Mouse (Mus musculus): ENCODE data around the gene Hnf1a.

Gene Hnf1a

DNA sequence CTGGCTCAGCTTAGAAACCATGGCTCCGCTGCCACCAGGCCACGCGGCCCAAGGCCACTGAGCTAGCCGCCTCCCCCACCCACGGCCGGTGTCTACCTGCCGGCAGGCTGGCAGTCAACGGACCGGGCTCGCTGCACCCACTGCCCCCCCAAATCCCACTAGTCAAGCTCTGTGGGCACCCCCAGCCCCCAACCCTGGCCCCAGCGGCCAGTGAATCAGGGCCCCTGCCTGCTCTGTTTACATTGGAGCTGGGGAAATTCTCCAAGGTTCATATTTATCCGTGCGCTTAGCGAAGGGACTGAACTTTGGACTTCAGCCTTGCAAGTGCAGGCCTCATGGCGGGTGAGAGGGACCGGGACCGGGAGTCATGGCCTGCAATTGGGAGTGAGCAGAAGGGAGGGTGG, at the start of gene Hnf1a:
Gene Hnf1a (minus strand): TSS at position 271 of the 404 bp plus-strand sequence.
- peak; percentile 77 for DNase-seq

DNA sequence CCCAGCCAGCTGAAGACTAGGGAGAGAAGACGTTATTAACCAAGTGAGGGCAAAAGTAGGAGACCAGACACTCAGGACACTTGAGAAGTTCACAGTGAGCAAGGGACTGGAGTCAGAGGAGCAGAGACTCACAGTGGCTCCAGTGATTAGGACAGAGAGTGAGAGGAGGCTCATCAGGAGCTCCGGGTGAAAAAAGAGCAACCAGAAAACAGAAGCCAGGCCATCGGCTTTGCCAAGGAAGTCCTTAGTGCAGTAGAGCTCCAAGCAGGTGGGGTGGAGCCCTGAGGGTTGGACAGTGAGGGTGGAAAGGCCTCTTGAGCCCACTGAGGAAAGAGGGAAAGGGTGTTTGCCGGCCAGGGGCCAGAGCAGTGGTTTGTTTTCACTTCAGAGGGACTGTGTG, 47.9 kb upstream of the Hnf1a start:
- DNase-seq, result no peak

DNA sequence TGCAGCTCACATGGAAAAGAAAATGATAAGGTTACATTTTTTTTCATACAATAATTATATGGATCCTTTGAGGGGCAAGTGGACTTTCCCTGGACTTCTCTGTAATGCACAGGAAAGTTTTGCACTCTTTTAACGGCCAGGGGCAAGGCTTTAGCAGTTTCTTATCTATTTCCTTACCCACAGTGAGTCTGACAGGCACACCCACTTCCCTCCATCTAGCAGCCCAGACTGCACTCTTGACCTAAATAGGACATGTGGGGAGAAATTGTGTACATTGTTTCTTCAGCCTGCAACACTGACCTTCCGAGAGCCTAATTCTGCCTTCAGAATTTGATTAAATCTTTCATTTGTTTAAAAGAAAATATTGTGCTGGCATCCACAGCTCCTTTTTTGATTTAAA, 47.4 kb upstream of the Hnf1a start:
- DNase-seq, result no peak

DNA sequence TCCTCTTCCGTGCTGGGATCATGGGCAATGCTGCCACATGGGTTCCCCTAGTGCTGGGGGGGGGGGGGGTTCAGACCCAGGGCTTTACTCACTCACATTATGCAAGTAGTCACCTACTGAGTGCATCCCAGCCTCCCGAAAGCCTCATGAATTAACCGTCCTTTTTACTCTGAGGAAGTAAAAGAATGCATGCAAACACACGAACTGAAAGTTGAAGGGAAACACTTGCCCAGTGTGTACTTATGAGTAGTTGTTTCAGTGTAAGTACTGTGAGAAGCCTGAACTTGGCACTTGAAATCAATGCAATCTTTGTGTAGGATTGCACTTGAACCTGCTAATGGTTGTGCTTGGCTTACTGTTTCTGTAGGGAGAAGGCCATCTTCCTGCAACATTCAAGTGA, 44.2 kb upstream of the Hnf1a start:
- DNase-seq, result no peak

DNA sequence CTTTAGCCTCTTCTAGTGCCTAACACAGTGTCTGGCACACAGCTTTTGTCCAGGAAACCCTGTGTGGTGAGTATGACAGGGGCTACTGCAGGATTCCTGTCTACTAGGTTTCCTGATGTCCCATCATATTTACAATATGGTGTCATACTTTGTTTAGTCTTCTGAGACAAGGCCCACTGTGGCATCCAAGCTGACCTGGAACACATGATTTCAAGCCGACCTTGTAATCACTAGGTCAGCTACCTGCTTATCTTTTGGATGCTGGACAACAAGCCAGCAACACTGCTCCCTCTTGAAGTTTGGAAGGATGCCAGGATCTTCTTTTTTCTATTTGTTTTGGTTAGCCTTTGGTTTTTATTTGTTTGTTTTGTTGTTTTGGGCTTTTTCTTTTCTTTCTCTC, 43.7 kb upstream of the Hnf1a start:
- DNase-seq, result peak; percentile 18

DNA sequence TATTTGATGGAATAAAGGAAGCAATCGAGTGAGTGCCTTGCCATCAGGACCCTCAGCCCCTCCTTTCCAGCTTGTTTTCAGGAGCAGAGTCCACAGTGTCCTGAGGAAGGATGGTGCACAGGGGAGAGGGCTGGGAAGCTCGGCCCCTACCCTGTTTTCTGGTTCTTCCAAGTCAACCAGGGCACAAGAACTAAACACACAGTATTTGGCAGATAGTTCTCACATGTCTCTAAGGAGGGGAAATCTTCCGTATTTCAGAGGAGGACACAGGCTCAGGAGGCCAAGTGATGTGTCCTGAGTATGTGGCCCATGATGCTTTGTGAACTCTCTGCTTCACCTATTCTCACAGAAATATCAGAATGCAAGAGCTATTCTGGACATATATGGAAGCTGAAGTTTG, 42.5 kb upstream of the Hnf1a start:
- no peak for DNase-seq

DNA sequence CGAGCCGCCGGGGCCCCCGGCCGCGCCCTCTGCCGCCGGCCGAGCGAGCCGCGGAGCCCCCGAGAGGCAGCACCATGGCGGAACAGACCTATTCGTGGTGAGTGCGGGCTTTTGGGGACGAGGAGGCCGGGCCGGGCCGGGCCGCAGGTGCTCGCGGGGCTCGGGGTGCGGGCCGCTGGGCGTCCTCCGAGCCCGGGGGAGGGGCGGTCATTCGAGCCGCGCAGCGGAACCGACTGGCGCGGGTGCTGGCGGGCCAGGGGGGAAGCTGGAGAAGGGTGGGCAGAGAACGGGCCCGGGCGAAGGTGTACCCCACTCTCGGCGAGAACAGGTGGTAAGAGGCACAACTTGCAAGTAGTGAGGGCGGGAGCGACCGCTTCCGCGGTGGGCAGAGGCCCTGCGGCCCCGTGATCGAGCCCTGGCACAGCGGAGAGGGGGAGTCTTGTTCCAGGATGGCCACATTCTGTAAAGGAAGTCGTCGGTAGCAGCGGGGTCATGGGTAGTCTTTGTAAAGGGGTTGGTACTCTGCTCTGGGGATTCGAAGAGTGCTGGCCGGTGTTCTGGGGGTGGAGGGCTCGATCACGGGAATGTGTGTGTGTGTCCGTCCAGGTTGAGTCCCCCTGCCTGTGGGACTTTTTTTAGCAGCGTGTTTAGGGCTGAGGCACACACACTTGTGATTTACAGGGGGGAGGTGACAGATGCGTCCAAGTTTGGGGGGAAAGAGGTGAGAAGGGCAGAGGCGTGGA, 40.8 kb upstream of the Hnf1a start:
- DNase-seq, result peak; percentile 64

DNA sequence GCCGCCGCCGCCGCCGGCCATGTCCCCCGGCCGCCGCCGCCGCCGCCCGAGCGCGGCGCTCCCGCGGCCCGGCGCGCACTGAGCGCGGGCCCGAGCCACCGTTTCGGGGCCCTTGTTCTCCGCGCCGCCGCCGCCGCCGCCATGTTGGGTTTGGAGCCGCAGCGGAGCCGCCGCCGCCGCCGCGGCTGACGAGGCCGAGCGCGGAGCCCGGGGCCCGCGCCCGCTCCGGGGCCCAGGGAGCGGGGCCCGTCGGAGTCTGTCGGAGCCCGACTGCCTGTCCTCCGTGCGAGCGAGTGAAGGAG, 40.3 kb upstream of the Hnf1a start:
- no peak for DNase-seq

DNA sequence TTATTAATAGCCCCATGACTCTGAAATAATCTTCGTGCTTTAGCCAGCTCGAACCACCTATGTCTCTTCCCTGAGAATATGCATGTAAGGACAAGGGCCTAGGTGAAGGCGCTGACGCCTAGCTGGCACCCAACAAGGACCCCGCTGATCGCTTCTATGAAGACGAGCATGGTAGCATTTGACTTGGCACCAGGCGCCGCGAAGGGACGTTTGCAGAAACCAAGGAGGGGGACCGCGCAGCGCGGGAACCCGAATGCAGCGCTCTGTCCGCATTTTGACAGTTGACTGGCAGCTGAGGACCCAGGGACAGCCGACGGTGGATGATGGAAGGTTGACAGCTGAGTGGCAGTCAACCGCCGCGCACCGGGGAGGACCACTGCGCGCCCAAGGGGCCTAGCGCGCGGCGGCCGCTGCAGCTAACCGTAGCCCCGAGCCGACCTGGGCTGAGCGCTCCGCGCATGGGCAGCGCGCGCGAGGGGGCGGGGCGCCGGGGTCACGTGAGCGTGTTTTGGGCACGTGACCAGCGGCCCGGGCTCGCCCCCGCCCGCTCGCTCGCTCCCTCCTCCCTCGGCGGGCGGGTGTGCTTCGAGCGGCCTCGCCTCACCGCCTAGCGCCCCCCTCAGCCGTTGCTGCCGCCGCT, 39.8 kb upstream of the Hnf1a start, which contains the start of gene Sppl3:
Gene Sppl3 (plus strand): TSS at position 561 of the 640 bp plus-strand sequence.
- peak; percentile 94 for DNase-seq

DNA sequence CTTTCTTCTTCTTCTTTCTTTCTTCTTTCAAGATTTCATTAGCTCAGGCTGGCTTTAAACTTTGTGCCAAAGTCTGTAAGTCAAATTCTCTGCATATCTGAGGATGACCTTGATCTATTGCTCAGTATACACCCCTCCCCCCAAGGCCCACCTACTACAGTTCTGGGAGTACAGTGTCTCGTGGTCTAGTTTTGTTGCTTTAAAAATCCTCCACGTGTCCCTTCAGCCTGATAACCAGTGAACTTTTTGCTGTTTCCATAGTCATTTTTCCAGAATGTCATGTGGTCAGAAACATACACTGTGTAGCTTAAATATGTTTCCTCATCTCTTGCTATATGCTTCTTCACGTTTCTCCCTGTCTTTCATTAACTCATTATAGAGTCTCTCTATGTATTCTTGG, 39.1 kb upstream of the Hnf1a start:
- DNase-seq, result no peak

DNA sequence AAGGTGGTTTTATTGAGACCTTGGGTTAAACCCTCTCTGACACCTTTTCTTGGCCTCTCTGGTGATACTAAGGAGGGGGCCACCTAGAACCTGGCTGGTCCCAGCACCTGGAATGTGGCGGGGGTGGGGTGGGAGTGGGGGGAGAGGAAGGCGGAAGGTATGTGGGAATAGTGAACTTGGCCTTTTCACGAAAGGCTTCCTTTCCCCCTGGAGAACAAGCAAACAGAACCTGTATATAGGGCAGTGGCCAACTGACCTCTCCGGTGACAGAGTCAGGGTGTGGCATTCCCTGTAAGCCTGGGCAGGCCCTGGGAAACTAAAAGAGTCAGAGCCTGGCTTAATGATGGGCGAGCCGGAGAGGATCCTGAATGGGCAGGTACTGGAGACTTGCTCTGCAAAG, 38.2 kb upstream of the Hnf1a start:
- no peak for DNase-seq

DNA sequence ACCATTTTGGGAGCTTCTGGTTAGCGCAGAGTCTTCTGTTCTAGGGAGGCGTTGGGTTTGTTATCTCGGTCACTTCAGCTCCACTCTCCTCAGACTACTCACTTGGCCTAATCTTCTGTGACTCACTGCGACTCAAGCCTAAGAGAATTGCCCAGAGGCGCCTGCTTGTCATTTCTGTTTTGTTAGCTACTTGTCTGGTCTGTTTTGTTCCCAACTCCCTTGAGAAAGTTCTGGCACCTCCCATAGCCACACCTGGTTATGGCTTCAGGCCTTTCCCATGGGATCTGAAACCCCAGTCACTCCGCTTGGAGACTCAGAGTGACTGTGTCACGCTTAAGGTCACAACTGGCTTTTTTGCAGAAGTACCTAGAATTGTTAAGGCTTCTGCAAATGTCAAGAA, 37.4 kb upstream of the Hnf1a start:
- no peak for DNase-seq

DNA sequence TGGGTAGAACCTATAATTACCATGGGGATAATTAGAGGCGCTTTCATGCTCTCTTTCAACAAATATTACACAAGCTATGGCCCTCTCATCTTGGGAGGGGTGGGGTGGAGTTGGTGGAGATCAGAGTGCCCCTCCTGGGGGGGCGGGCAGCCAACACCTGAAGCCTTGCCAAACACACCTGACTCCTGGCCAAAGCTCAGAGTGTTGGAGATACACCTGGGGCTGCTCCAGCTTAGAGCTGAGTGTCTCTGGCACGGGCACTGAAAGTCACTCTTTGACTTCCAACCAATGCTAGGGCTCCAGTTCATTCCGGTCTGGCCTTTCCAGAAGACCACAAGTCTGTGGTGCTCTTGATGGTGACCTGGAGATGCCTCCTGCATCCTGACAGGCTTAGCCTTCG, 36.9 kb upstream of the Hnf1a start:
- no peak for DNase-seq

DNA sequence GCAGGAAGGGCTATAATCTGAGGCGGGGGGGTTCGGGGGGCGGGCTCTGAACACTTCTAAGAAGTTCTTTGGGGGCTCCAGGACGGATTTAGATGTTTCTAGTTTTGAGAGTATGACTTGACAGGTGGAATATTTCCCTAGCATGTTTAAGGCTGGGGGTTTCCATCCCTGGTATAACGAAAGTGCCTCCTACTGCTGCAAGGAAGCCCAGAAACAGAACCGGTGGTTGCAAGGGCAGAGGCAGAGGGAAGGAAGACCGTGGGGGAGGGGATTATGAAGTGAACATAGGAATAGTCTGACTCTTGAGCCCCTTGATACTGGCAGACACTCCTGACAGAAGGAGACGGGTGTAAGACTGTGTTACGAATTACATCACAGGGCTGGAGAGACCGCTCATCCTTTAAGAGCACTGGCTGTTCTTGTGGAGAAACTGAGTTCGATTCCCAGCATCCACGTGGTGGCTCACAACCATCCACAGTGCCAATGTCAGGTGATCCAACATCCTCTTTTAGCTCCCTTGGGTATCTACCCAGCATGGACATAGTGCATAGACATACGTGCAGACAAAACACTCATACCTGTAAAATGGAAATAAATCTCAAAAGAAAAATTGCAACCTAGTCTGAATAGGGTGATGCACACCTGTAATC, 32.5 kb upstream of the Hnf1a start:
- DNase-seq, result no peak

DNA sequence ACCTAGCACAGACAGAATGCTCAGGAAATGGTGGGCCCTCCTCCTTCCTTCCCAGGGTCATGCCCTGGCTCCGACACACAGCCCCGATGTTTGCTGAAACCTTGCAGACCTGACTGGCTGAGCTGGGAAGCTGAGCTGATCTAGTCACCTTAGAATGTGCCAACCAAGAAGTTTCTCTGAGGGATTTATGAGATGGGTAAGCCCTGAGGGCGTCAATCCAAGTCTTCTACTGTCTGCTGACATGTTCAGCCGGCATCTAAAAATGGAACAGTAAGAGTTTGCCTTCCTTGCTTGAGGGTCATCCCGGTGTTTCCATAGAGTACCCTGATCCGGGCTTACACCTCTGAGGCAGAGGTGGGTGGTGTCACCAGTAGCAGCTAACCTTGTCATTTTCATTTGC, 31.9 kb upstream of the Hnf1a start:
- no peak for DNase-seq

DNA sequence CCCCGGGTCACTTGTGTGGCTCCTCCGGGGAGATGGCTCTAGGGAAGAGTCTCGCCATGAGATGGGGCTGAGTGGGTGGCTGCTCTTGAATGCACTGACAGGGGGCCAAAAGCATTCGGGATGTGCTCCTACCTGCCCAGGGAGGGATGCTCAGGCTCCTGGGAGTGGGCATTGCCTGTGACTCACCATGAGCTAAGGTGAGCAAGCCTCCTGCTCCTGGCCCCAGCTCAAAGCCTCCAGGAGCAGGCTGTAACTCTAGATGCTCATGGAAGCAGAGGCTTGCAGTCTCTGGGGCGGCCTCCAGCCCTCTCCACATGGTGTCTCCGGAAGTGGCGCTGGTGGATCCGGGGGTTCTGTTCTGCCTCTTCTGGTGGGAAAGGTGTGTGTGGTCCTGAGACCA, 30.6 kb upstream of the Hnf1a start:
- DNase-seq, result no peak

DNA sequence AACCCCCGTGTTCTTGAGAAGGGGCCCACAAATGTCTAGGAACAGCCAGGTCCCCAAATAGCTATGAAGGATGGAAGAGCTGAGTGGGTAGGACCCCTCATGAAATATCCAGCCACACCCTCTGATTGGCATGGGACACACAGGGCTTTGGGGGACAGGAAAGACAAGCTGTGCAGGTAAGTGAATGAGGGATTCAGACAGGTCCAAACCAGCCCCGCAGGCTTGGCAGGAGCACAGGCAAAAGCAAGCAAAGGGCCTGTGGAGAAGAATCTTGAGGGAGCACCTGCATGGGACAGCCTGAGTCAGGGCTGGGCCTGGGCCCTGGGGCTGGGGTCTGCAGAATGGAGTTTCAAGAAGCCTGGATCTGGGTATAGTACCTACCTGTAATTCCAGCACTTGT, 29.6 kb upstream of the Hnf1a start:
- DNase-seq, result no peak

DNA sequence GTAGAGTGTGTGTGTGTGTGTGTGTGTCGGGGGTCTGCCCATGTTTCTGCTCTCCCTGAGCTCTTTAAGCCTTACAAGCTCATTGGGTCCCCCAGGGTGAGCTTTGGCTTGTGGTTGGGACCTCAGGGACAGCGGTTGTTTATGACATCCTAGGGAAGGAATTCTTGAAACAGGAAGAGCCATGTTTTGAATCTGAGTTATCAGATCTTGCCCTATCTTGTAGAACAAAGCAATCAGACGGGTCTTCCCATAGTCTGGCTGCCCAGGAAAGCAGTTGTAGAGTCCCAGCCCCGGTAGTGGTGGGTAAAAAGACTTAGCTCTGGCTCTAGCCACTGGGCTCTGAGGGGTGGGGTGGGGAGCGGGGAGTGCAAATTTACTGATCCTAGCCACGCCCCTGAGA, 26.4 kb upstream of the Hnf1a start:
- DNase-seq, result no peak

DNA sequence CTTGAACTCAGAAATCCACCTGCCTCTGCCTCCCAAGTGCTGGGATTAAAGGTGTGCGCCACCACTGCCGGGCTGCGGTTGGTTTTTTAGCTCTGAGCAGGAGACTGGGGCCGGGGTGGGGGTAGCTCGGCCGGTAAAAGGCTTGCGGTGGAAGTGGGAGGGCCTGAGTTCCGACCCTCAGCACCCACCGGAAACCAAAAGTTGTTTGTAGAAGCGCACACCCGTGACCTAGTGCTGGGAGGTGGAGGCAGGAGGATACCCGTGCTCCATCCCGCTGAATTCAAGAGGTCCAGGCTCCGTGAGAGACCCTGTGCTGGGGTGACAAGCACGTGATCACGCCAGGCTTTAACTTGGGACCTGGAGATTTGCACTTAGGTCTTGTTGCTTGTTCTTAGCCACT, 25.6 kb upstream of the Hnf1a start:
- no peak for DNase-seq

DNA sequence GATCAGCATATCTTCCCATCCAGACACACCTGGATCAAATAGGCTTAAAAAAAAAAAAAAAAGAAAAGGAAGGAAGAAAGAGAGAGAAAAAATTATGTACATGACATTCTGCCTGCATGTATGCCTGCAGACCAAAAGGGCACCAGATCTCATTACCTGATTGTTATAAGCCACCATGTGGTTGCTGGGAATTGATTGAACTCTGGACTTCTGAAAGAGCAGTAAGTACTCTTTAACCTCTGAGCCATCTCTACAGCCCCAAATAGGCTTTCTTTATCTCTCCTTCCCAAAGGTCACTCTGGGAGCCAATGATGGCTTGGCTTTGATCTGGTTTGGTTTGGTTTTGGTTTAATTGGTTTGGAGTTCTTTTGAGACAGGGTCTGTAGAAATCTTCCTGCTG, 14.2 kb upstream of the Hnf1a start:
- DNase-seq, result no peak

DNA sequence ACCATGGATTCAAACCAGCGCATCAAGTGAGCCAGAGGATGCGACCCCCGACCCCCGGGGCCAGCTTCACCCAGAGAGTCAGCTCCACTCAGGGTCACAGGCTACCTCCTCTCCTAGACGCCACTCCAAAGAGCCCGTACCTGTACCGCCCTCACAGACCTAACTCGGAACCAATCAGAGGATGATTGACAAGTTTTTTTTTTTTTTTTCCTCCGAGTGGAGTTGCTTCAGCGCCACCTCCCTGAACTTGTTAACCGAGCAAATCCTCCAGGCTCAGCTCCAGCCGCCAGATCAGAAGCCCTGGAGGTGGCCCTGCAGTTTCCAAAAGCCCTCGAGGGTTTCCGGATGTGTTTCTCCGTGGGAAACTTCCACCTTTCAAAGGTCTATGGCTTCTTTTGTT, 11.1 kb upstream of the Hnf1a start:
- no peak for DNase-seq

DNA sequence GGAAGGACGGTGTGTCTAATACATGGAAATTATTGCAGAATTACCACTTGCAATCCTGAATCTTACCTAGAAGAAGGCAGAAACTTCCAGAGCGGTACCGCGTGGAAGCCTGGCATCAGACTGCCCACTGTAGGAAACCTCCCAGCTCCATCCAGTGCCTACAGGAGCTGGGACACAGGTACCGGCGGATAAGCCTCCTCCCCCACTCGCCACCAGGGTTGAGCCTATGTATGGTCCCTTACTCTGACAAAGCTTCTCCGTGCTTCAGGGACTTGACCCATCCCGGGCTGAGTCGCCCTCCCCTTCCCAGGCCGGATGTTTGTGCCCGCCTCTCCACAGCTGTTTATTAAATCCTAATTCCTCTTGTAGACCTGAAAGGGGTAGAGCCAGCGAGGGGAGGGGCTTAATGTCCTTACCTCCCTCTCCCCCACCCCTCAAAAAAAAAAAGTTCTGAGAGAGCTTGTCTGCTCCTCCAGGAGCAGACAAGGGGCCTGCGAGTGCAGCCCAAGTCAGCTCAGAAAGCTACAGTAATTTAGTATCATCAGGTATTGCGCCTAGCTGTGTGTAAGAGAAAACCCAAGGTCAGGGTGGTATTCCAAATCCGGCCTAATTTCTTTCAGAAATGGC, 9.3 kb upstream of the Hnf1a start:
- DNase-seq, result no peak

DNA sequence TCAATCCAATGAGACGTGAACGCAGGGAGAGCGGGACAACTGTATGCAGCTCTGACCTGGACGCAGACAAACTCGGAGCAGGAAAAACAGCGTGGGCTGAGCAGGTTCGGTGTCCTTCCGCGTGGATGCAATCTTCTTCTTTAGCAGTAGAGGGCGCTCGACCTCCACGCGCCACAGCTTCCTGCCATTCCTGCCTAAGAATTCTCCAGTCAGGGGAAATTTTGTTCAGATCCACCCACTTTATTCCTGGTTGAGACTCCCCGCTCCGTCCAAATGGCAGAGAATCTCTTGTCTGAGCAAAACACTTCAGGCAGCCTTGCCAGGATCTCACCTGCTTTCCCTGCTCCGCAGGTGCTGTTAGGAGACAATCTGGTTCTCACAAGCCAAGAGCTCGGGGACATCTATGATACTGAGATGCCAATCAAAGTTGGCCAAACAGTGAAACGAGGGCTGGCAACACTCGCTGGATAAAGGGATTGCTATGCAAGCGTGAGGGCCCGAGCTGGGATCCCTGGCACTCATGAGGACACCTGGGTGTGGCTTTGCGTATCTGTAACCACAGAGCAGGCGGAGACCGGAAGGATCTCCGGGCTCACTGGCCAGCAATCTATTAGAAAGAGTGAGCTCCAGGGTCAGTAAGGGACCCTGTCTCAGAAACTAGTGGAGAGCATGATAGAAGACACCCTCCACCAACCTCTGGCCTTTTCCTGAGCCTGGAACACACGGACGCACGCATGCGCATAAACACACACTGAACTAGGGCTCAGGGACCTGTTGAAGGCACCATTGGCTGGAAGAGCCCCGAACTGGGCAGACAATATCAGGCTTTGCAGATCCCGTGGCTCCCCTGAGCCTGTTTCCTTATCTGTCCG, 8.6 kb upstream of the Hnf1a start:
- DNase-seq, result peak; percentile 79
